Mouse (Mus musculus) brain, embryonic 14.5 days (tissue): ENCODE measurements around the gene Prom1.

ENCODE experiments used
- CTCF ChIP-seq: fragments of 200-500 bp; IDR thresholded peaks from 2 replicates; pipeline ENCODE4 v1.5.1; 2012; ENCODE audit warnings: inconsistent platforms, mild to moderate bottlenecking, moderate library complexity, borderline replicate concordance; ENCODE audit not compliant: insufficient read depth, insufficient read length; ENCODE audit errors: extremely low read depth
- POLR2A ChIP-seq: fragments of 200-500 bp; IDR thresholded peaks from 2 replicates; pipeline ENCODE4 v1.6.1; 2012; ENCODE audit warnings: mild to moderate bottlenecking, inconsistent platforms, borderline replicate concordance; ENCODE audit not compliant: poor library complexity, insufficient read depth, insufficient read length, severe bottlenecking; ENCODE audit errors: extremely low read depth

- TF ChIP-seq CTCF (no peak), POLR2A (no peak)
Observed at GRCm38 (mm10) chr5:44108125-44108524, 6.3 kb upstream of the Prom1 start.
